Mouse (Mus musculus): ENCODE results near the gene Umad1.

- TF ChIP-seq MAFK (IDR thresholded peaks at IDR 0.05; ENCODE audit: insufficient read depth, low read depth, low read length), result no peak
- TF ChIP-seq CHD2 (IDR thresholded peaks at IDR 0.05; ENCODE audit: low read depth, low read length), result no peak
- no peak for TF ChIP-seq ZC3H11A (IDR thresholded peaks at IDR 0.05; ENCODE audit: borderline replicate concordance, low read depth, low read length)
Observed at GRCm38 (mm10) chr6:8358782-8359181, 99.7 kb downstream of the Umad1 start.
